Mouse (Mus musculus) central nervous system, embryonic 11.5 days (tissue): Measurements from ENCODE around the gene Cplx1. TPM values are rescaled to one million over a fixed set of nuclear protein-coding genes. Genes with fewer than 3 reads are reported as not detected.

ENCODE experiments used
- polyA plus RNA-seq: library from polyadenylated mRNA; depleted of rRNA; stranded (reverse); fragments of >200 nt; gene quantifications from 2 replicates; pipeline ENCODE4 v1.2.3, GENCODE M21; 2012; rRNA removed

Cplx1 gene
- 3.1 and 3.2 TPM in 2 replicates for polyA plus RNA-seq

GRCm38 (mm10) chr5:108549489-108550206 is at the start of gene Cplx1:
TSS of gene Cplx1 (minus strand) at chr5:108550024.

Other genes starting within 250 kb of the Cplx1 start
- gene Pigg, start 237.4 kb downstream of the Cplx1 start, polyA plus RNA-seq = 3.9 and 5.9 TPM in 2 replicates
- 0.34 and 0.36 TPM in 2 replicates for gene Gm42517, start 182.1 kb downstream of the Cplx1 start, polyA plus RNA-seq
- not detected in 2 replicates for gene Pde6b, start 161.6 kb downstream of the Cplx1 start, polyA plus RNA-seq
- gene Atp5k, start 115.6 kb downstream of the Cplx1 start, polyA plus RNA-seq = 184 and 255 TPM in 2 replicates
- 0.98 and 1.1 TPM in 2 replicates for gene Mfsd7a, start 101.1 kb downstream of the Cplx1 start, polyA plus RNA-seq
- 35.9 and 37.3 TPM in 2 replicates for gene Pcgf3, start 88.8 kb downstream of the Cplx1 start, polyA plus RNA-seq
- gene Gak, start 79.7 kb upstream of the Cplx1 start, polyA plus RNA-seq = 48.8 and 55.8 TPM in 2 replicates
- gene Tmem175, start 79.7 kb upstream of the Cplx1 start, polyA plus RNA-seq = 11.6 and 22.1 TPM in 2 replicates
- gene Idua, start 110.3 kb upstream of the Cplx1 start, polyA plus RNA-seq = 7.6 and 10.5 TPM in 2 replicates
- 30.4 and 34.8 TPM in 2 replicates for gene Dgkq, start 119.6 kb upstream of the Cplx1 start, polyA plus RNA-seq
- 1.5 and 1.7 TPM in 2 replicates for gene Slc26a1, start 125.5 kb upstream of the Cplx1 start, polyA plus RNA-seq
- 37.8 and 62.2 TPM in 2 replicates for gene Fgfrl1, start 142.4 kb upstream of the Cplx1 start, polyA plus RNA-seq
- 0.60 and 1.1 TPM in 2 replicates for gene Rnf212, start 225.0 kb upstream of the Cplx1 start, polyA plus RNA-seq
- gene Tmed11, start 245.3 kb upstream of the Cplx1 start, polyA plus RNA-seq = not detected in 2 replicates